ENCODE assay signal across 10 mouse cellular contexts in genomic region chr19:16181852-16182475, GRCm38 (mm10). TPM values are rescaled to one million over a fixed set of nuclear protein-coding genes. Genes with fewer than 3 reads are reported as not detected.
DNase-seq lines count a peak whose midpoint lies in the region; ATAC-seq lines count a peak whose summit lies in the region.
"Had no signal": no experiment of that assay in that cellular context is flagged by ENCODE, and none has a peak within 500 bp of the region (broad histone marks: within the 10 kb centered on the region; RNA-seq: fewer than 3 reads in every experiment).

No protein-coding gene starts in this region.

- H3K36me3 ChIP-seq in midbrain, embryonic 13.5 days: no peaks in the 10 kb centered on the region
- no peaks in the 10 kb centered on the region for H3K36me3 ChIP-seq in midbrain, embryonic 14.5 days (ENCODE audit: control insufficient read depth, insufficient read depth, low read length)
- no peaks in the 10 kb centered on the region for H3K36me3 ChIP-seq in heart, embryonic 15.5 days
- H3K36me3 ChIP-seq: hindbrain, embryonic 15.5 days; limb, embryonic 12.5 days had no signal

- no peaks in the 10 kb centered on the region for H3K9me3 ChIP-seq in midbrain, embryonic 13.5 days
- H3K9me3 ChIP-seq in midbrain, embryonic 14.5 days (ENCODE audit: control insufficient read depth, low read length): no peaks in the 10 kb centered on the region
- H3K9me3 ChIP-seq in heart, embryonic 15.5 days (replicated peaks): no peaks in the 10 kb centered on the region
- H3K9me3 ChIP-seq: hindbrain, embryonic 15.5 days; limb, embryonic 12.5 days had no signal

- no peaks in the 10 kb centered on the region for H3K27me3 ChIP-seq in midbrain, embryonic 13.5 days
- no peaks in the 10 kb centered on the region for H3K27me3 ChIP-seq in midbrain, embryonic 14.5 days (ENCODE audit: control insufficient read depth, insufficient read depth, low read length)
- H3K27me3 ChIP-seq in heart, embryonic 15.5 days: no peaks in the 10 kb centered on the region
- H3K27me3 ChIP-seq: hindbrain, embryonic 15.5 days; limb, embryonic 12.5 days had no signal

- no peak overlapping the region for H3K9ac ChIP-seq in midbrain, embryonic 13.5 days (replicated peaks)
- H3K9ac ChIP-seq in midbrain, embryonic 14.5 days (replicated peaks; ENCODE audit: low read length): no peak overlapping the region
- no peak overlapping the region for H3K9ac ChIP-seq in heart, embryonic 15.5 days
- H3K9ac ChIP-seq: hindbrain, embryonic 15.5 days; limb, embryonic 12.5 days had no signal

- H3K4me2 ChIP-seq in midbrain, embryonic 13.5 days (replicated peaks): no peak overlapping the region
- no peak overlapping the region for H3K4me2 ChIP-seq in midbrain, embryonic 14.5 days (ENCODE audit: low read length)
- H3K4me2 ChIP-seq in heart, embryonic 15.5 days: no peak overlapping the region
- H3K4me2 ChIP-seq: hindbrain, embryonic 15.5 days; limb, embryonic 12.5 days had no signal

- ATAC-seq in midbrain, embryonic 13.5 days: peak; percentile 57; the same call in 1 of the 2 replicates
- ATAC-seq in midbrain, embryonic 14.5 days (ENCODE audit: low FRiP score, low TSS enrichment): no peak
- ATAC-seq in heart, embryonic 15.5 days (replicated peaks; ENCODE audit: insufficient number of reproducible peaks, insufficient read depth, low FRiP score, low read depth): no peak

- H3K4me1 ChIP-seq in midbrain, embryonic 13.5 days (replicated peaks): peaks cover 31% of the 10 kb centered on the region
- H3K4me1 ChIP-seq in midbrain, embryonic 14.5 days (ENCODE audit: control insufficient read depth, insufficient read depth, low read length): peaks cover 11% of the 10 kb centered on the region
- peaks cover 46% of the 10 kb centered on the region for H3K4me1 ChIP-seq in heart, embryonic 15.5 days (replicated peaks)

- WGBS in midbrain, embryonic 13.5 days: 88% methylated on average over 7 of the region's 7 CpGs
- 86% methylated on average over 7 of the region's 7 CpGs for WGBS in midbrain, embryonic 14.5 days
- 69% methylated on average over 7 of the region's 7 CpGs for WGBS in heart, embryonic 15.5 days

- H3K4me3 ChIP-seq in midbrain, embryonic 13.5 days (replicated peaks): no peak overlapping the region
- no peak overlapping the region for H3K4me3 ChIP-seq in midbrain, embryonic 14.5 days (replicated peaks; ENCODE audit: low read depth, low read length)
- H3K4me3 ChIP-seq in heart, embryonic 15.5 days: no peak overlapping the region
- H3K4me3 ChIP-seq: hindbrain, embryonic 15.5 days; limb, embryonic 12.5 days had no signal

- H3K27ac ChIP-seq in midbrain, embryonic 13.5 days: no peak overlapping the region
- H3K27ac ChIP-seq in midbrain, embryonic 14.5 days (replicated peaks; ENCODE audit: low read depth, low read length): no peak overlapping the region
- H3K27ac ChIP-seq in heart, embryonic 15.5 days: peak overlapping the region; percentile 66
- H3K27ac ChIP-seq: hindbrain, embryonic 15.5 days; limb, embryonic 12.5 days had no signal

- DNase-seq in kidney, adult 9 months: peak; percentile 25
- DNase-seq in kidney, postnatal 4 days: no peak
- DNase-seq in midbrain, embryonic 14.5 days: no peak
- no peak for DNase-seq in cerebellum, adult 11-12 months
- DNase-seq in frontal cortex, postnatal 36 days (ENCODE audit: low spot score in 2 of 2): no peak
- DNase-seq: layer of hippocampus, adult 9-11 months had no signal

RNA-seq across cellular contexts. Expression of gene Gnaq, which starts 49.3 kb away (rescaled TPM):
- polyA plus RNA-seq in midbrain, embryonic 13.5 days (2015; fragmentation: Nextera tagmentation; extraction: Ambion mirVana): 79.8 and 82.7 TPM in 2 replicates
- polyA plus RNA-seq in midbrain, embryonic 14.5 days (2014; fragmentation: Nextera tagmentation; extraction: Ambion mirVana): 52.7 and 86.7 TPM in 2 replicates
- 15.7 and 19.5 TPM in 2 replicates for polyA plus RNA-seq in heart, embryonic 15.5 days (2015; fragmentation: Nextera tagmentation; extraction: Ambion mirVana)
